Mouse (Mus musculus) forebrain, embryonic 15.5 days (tissue): Measurements from ENCODE around the gene Sumo1. TPM values are rescaled to one million over a fixed set of nuclear protein-coding genes. Genes with fewer than 3 reads are reported as not detected.
"Not testable (repeated sequence)": the region's sequence is repeated elsewhere in the genome, so short reads cannot be mapped to it uniquely, and the experiment has no call there.

Source experiments
- ATAC-seq: fragments of 200-750 bp; cut with Nextera tagmentation; replicated peaks from 2 replicates; pipeline ENCODE4 v1.8.0; 2017; ENCODE audit warnings: mild to moderate bottlenecking, moderate TSS enrichment, moderate library complexity
- H3K27ac ChIP-seq: fragments of 300-500 bp; sonication (generic); replicated peaks from 2 replicates; pipeline ENCODE4 v1.5.1; 2015; ENCODE audit warnings: mild to moderate bottlenecking, inconsistent platforms
- H3K27me3 ChIP-seq: fragments of 300-500 bp; sonication (generic); 2 replicates; pipeline ENCODE4 v1.6.1; 2015; ENCODE audit warnings: inconsistent platforms
- H3K36me3 ChIP-seq: fragments of 300-500 bp; sonication (generic); 2 replicates; pipeline ENCODE4 v1.6.1; 2015; ENCODE audit warnings: mild to moderate bottlenecking, inconsistent platforms
- H3K4me1 ChIP-seq: fragments of 300-500 bp; sonication (generic); 2 replicates; pipeline ENCODE4 v1.6.1; 2015; ENCODE audit warnings: inconsistent platforms
- H3K4me2 ChIP-seq: fragments of 300-500 bp; sonication (generic); replicated peaks from 2 replicates; pipeline ENCODE4 v1.6.1; 2015; ENCODE audit warnings: mild to moderate bottlenecking, inconsistent platforms
- H3K4me3 ChIP-seq: fragments of 300-500 bp; sonication (generic); 2 replicates; pipeline ENCODE4 v1.5.1; 2015; ENCODE audit warnings: mild to moderate bottlenecking, inconsistent platforms
- H3K9ac ChIP-seq: fragments of 300-500 bp; sonication (generic); replicated peaks from 2 replicates; pipeline ENCODE4 v1.6.1; 2015; ENCODE audit warnings: mild to moderate bottlenecking, inconsistent platforms
- H3K9me3 ChIP-seq: fragments of 300-500 bp; sonication (generic); 2 replicates; pipeline ENCODE4 v1.6.1; 2016; ENCODE audit warnings: inconsistent platforms
- WGBS: fragments of 180-500 bp; shearing (Covaris S2); methylation state at CpG from one replicate; pipeline ENCODE4 v1.1.7; 2015; ENCODE audit warnings: mixed read lengths; 5-methylcytosine and 5-hydroxymethylcytosine counted together
- polyA plus RNA-seq: library from polyadenylated mRNA; unstranded; fragments of >200 nt; fragmentation: Nextera tagmentation; extraction: Ambion mirVana; gene quantifications from 2 replicates; pipeline ENCODE4 v1.2.1, GENCODE M21; 2015

Gene Sumo1
- polyA plus RNA-seq, 1 experiment from 2014 or later: 428 TPM

DNA sequence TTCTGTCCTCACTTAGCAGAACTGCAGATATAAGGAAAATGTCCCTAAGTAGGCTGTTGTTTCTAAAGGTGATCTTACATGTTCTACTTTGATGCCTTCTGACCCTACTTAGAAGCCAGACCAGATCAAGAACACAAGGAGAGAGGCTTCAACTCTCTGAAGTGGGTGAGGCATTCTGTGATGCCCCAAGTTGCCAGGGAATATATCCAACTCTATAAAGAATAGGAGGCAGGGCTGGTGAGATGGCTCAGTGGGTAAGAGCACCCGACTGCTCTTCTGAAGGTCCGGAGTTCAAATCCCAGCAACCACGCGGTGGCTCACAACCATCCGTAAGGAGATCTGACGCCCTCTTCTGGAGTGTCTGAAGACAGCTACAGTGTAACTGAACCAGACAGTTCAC is 40.3 kb downstream of the Sumo1 start:
- not testable (repeated sequence) for H3K9ac ChIP-seq, H3K9me3 ChIP-seq, H3K27me3 ChIP-seq, H3K4me3 ChIP-seq, H3K27ac ChIP-seq, H3K4me2 ChIP-seq, H3K4me1 ChIP-seq, ATAC-seq, H3K36me3 ChIP-seq
- 93% methylated on average over 6 of the region's 6 CpGs for WGBS

DNA sequence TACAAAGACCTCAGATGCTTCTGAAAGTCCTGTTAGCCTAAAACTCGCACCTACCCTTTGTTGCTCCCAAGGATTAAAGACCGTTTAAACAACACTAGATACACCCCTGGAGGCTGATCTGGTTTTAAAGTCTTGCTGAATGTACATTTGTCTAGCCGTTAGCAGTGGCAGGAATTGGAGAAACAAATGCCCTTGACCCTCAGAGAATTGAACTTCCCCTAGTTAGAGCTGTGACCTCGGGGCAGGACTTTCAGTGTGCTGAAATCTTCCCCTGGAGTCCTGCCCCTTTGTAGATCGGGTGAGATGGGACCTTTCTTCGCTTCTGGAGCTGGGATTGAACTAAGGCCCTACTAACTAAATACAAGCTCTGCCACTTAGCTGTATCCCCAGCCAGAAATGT is 41.4 kb downstream of the Sumo1 start:
- no peak overlapping the region for H3K9ac ChIP-seq
- no peak for ATAC-seq
- no peak overlapping the region for H3K4me3 ChIP-seq
- no peak overlapping the region for H3K4me2 ChIP-seq
- no peaks in the 10 kb centered on the region for H3K9me3 ChIP-seq
- no peaks in the 10 kb centered on the region for H3K27me3 ChIP-seq
- H3K27ac ChIP-seq: no peak overlapping the region
- H3K4me1 ChIP-seq: no peaks in the 10 kb centered on the region
- 51% methylated on average over 6 of the region's 6 CpGs for WGBS
- H3K36me3 ChIP-seq: no peaks in the 10 kb centered on the region

DNA sequence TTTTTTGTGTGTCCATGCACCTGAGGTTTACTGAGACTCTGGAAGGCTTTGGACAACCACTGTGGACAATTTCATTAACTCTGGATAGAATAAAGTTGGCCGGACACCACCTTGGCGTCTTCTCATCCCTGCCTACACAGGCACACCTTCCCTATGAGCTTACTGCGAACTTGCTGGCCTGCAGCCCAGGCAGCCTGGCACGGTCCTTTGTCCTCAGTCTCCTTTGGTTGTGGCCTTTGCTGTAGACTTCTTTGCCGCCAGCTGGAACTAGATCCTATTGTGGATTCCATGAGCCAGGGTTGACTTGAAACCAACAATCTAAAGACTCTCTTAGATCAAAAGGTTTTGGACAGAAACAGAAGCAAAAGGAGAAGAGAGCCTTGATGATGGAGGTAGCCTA is 45.2 kb downstream of the Sumo1 start:
- Histone ChIP-seq H3K36me3 (no peaks in the 10 kb centered on the region), H3K27me3 (no peaks in the 10 kb centered on the region), H3K4me2 (no peak overlapping the region), H3K4me3 (no peak overlapping the region), H3K27ac (no peak overlapping the region), H3K9ac (no peak overlapping the region), H3K9me3 (no peaks in the 10 kb centered on the region), H3K4me1 (no peaks in the 10 kb centered on the region)
- WGBS: 44% methylated on average over 5 of the region's 5 CpGs
- ATAC-seq: no peak

DNA sequence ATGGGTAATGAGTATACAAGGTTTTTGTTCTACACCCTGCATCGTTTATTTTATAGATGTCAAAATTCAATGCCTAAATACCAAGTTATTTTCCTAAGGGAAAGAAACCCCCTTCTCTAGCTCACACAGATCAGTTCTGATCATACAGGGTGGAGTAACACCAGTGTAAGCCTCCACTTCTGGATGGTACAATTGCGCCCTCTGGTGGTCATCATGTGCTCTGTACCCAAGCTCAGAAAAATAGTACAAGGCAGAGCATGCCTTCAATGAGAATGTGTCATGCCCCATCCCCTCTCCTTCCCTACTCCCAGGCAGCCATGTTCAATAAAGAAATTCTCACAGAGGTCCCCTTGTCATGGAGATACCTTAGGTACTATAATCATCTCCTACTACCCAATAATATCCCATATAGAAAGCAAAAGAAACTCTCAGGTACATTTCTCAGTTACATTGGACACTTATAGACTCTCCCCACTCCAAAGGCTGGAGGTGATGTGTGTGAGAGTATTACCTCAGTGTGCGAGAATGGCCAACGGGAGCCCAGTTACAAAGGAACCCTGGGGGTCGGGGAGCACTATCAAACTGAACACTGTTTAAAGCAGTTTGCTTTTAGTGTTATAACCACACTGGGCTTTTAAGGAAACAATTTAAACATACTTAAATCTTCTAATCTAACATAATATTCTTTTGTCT is 47.2 kb downstream of the Sumo1 start:
- WGBS: 25% methylated on average over 5 of the region's 5 CpGs

DNA sequence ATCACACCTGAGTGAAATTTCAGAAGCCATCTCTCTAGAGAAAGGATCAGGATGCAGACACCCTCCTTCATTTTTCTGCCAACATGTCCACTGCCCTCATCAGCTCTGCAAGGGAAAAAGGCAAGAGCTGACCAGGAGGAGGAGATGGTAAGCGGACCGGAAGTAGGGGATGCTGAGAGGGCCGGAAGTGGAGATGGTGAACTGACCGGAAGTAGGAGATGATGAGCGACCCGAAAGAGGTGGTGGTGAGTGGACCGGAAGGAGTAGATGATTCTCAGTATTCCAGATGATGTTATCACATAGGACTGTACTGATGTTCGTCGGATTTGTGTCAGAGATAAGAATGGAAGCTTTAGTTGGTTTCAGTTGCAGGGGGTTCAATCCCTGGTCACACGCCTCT is 51.4 kb downstream of the Sumo1 start:
- Histone ChIP-seq H3K27ac (no peak overlapping the region), H3K9ac (no peak overlapping the region), H3K9me3 (no peaks in the 10 kb centered on the region), H3K27me3 (no peaks in the 10 kb centered on the region), H3K36me3 (no peaks in the 10 kb centered on the region), H3K4me3 (no peak overlapping the region), H3K4me1 (no peaks in the 10 kb centered on the region), H3K4me2 (no peak overlapping the region)
- WGBS: 92% methylated on average over 10 of the region's 10 CpGs
- no peak for ATAC-seq

More for the DNA sequence above, 47.2 kb downstream of the Sumo1 start:
- H3K4me3 ChIP-seq: no peak overlapping the region
- ATAC-seq: peak; percentile 98
- no peaks in the 10 kb centered on the region for H3K4me1 ChIP-seq
- no peaks in the 10 kb centered on the region for H3K27me3 ChIP-seq
- H3K4me2 ChIP-seq: no peak overlapping the region
- no peak overlapping the region for H3K27ac ChIP-seq
- H3K36me3 ChIP-seq: no peaks in the 10 kb centered on the region
- no peaks in the 10 kb centered on the region for H3K9me3 ChIP-seq
- H3K9ac ChIP-seq: no peak overlapping the region

DNA sequence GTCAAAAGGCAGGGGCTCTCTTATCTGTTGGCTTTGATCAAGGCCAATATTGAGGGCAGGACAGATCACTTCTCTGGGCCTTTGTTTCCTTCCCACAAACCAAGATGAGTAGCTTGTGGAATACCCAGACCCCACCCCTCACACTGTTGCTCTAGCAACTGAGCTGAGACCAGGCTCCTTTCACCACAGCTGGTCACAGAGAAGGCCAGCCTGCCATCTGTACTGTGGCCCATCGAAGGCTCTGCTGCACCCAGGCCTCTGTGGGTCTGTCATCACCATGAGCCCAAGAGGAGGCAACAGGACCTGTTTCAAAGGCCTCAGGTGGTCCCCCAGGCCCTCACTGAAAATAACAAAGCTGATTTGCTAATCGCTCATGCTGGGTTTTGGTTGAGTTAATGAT is 55.6 kb downstream of the Sumo1 start:
- Histone ChIP-seq H3K27ac (no peak overlapping the region), H3K9ac (no peak overlapping the region), H3K27me3 (no peaks in the 10 kb centered on the region), H3K4me1 (no peaks in the 10 kb centered on the region), H3K4me2 (no peak overlapping the region), H3K9me3 (no peaks in the 10 kb centered on the region), H3K4me3 (no peak overlapping the region), H3K36me3 (no peaks in the 10 kb centered on the region)
- no peak for ATAC-seq
- WGBS: 84% methylated on average over 2 of the region's 2 CpGs

DNA sequence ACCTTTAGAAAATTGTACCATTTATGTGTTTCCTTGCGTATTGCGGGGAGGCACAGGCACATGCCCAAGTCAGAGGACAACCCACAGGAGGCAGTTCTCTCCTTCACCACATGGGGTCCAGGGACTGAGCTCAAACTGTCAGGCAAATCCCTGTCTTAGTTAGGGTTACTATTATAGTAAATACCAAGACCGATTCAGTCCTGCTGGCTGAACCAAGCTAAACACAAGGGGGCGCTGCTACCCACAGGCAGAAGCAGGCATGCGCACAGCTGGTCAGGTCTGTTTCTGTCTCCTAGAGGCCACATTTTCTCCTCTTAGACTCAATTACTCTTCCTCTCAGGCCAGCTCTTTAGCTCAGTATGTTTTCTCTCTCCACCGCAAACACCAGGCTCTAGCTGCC is 56.8 kb downstream of the Sumo1 start:
- H3K36me3 ChIP-seq: no peaks in the 10 kb centered on the region
- WGBS: 46% methylated on average over 6 of the region's 6 CpGs
- ATAC-seq: no peak
- H3K4me1 ChIP-seq: no peaks in the 10 kb centered on the region
- H3K9ac ChIP-seq: no peak overlapping the region
- no peaks in the 10 kb centered on the region for H3K9me3 ChIP-seq
- H3K27me3 ChIP-seq: no peaks in the 10 kb centered on the region
- H3K27ac ChIP-seq: no peak overlapping the region
- H3K4me2 ChIP-seq: no peak overlapping the region
- no peak overlapping the region for H3K4me3 ChIP-seq

DNA sequence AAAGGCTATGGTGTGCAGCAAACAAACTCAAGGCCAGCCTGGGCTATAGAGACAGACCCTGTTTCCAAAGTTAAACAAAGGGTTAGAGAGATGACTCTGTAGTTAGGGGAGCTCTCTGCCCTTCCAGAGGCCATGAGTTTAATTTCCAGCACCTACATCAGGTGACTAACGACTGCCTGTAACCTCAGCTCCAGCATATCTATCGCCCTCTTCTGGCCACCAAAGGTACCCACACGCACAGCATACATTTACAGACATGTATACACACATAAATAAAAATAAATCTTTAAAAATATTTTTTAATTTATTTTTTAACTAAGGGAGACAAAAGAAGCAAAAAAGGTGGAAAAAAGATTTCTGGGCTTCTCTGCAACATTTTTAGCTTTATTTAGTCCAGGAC is 59.7 kb downstream of the Sumo1 start:
- no peaks in the 10 kb centered on the region for H3K27me3 ChIP-seq
- no peaks in the 10 kb centered on the region for H3K4me1 ChIP-seq
- no peaks in the 10 kb centered on the region for H3K9me3 ChIP-seq
- no peak overlapping the region for H3K27ac ChIP-seq
- ATAC-seq: no peak
- H3K36me3 ChIP-seq: no peaks in the 10 kb centered on the region
- 93% methylated on average over 3 of the region's 3 CpGs for WGBS
- no peak overlapping the region for H3K9ac ChIP-seq
- no peak overlapping the region for H3K4me3 ChIP-seq
- H3K4me2 ChIP-seq: no peak overlapping the region

DNA sequence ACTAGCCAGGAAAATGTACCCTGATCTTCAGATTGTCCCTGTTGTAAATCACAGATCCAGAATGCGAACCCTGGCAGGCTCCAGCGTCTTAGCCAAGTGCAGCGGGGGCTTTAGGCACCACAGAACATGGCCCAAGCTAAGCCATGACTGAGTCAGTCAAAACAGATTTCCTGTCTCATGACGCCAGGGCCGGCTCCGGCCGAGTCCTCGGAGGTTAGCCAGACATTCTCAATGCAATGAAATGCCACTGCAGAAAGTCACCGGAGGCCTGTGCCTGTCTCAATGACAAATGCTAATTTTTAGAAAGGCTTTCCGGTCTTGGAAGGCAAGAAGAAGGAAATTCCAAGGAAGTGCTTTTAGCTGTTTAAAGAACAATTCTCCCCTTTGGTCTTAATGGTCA is 60.7 kb downstream of the Sumo1 start:
- Histone ChIP-seq H3K36me3 (no peaks in the 10 kb centered on the region), H3K4me1 (no peaks in the 10 kb centered on the region), H3K27me3 (no peaks in the 10 kb centered on the region), H3K9ac (no peak overlapping the region), H3K9me3 (no peaks in the 10 kb centered on the region), H3K4me3 (no peak overlapping the region), H3K4me2 (no peak overlapping the region), H3K27ac (no peak overlapping the region)
- ATAC-seq: no peak
- 91% methylated on average over 10 of the region's 10 CpGs for WGBS

DNA sequence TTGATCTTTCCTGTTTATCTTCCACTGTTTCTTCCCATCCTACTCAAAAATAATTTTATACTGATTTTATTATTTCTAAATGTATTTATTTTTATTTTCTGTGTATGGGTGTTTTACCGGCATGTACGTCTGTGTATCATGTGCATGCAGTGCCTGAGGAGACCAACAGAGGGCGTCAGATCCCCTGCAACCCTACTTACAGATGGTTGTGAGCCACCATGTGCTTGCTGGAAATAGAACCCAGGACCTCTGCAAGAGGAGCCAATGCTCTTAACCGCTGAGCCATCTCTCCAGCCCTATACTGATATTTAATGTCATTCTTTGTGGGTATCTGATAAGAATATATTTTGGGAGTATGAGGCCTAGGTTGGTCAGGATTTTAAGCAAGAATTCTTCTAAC is 61.2 kb downstream of the Sumo1 start:
- no peaks in the 10 kb centered on the region for H3K9me3 ChIP-seq
- no peak overlapping the region for H3K9ac ChIP-seq
- ATAC-seq: no peak
- no peak overlapping the region for H3K27ac ChIP-seq
- H3K4me2 ChIP-seq: no peak overlapping the region
- H3K36me3 ChIP-seq: no peaks in the 10 kb centered on the region
- H3K27me3 ChIP-seq: no peaks in the 10 kb centered on the region
- WGBS: 87% methylated on average over 4 of the region's 4 CpGs
- H3K4me1 ChIP-seq: no peaks in the 10 kb centered on the region
- no peak overlapping the region for H3K4me3 ChIP-seq

DNA sequence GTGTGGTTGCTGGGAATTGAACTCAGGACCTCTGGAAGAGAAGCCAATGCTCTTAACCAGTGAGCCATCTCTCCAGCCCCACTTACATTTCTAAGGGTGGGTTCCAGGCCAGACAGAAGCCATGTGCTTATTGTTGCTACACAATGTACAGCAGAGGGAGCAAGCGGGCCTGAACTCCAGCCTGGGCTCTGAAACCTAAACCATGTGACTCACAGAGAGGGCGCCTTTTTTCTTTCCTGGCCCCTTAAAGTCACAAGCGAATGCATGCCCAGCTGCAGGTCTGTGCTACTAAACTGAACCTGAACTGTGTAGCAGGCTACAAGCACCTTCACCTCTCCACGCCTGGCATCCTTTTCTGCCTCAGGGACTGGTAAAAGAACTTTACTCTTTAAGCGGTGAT is 61.7 kb downstream of the Sumo1 start:
- no peak overlapping the region for H3K4me3 ChIP-seq
- no peaks in the 10 kb centered on the region for H3K36me3 ChIP-seq
- no peak overlapping the region for H3K9ac ChIP-seq
- H3K4me1 ChIP-seq: peaks cover 2% of the 10 kb centered on the region
- H3K4me2 ChIP-seq: no peak overlapping the region
- no peak overlapping the region for H3K27ac ChIP-seq
- H3K9me3 ChIP-seq: no peaks in the 10 kb centered on the region
- H3K27me3 ChIP-seq: no peaks in the 10 kb centered on the region
- WGBS: 62% methylated on average over 5 of the region's 5 CpGs
- no peak for ATAC-seq

DNA sequence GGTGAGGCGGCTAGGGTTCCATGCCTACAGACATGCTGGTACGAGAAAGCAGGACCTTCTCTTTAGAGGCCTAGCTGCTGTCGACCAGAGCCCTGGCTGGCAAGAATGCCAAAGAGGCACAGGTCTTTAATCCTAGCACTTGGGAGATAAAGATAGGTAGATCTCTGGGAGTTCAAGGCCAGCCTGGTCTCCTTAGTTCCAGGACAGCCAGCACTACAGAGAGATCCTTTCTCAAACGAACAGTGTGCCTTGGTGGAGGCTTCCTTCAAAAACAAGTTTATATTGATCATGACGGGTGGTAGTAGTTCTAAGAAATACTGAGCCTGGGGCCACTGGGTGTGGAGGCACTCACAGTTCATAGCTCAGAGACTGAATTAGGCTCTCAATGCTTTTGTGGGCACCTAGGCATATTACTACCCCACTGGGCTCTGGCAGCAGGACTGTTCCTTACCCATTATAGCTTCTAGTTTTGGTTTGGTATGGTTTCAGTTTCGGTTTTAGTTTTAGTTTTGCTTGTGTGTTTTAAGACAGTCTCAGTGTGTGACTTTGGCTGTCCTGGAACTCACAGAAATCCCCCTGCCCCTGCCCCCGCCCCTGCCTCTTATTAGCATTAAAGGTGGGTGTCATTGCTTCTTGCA is 62.4 kb downstream of the Sumo1 start:
- no peaks in the 10 kb centered on the region for H3K9me3 ChIP-seq
- WGBS: 88% methylated on average over 7 of the region's 7 CpGs
- H3K27me3 ChIP-seq: no peaks in the 10 kb centered on the region
- H3K27ac ChIP-seq: no peak overlapping the region
- H3K36me3 ChIP-seq: no peaks in the 10 kb centered on the region
- no peak overlapping the region for H3K9ac ChIP-seq
- ATAC-seq: no peak
- H3K4me3 ChIP-seq: no peak overlapping the region
- peaks cover 6% of the 10 kb centered on the region for H3K4me1 ChIP-seq
- H3K4me2 ChIP-seq: no peak overlapping the region

DNA sequence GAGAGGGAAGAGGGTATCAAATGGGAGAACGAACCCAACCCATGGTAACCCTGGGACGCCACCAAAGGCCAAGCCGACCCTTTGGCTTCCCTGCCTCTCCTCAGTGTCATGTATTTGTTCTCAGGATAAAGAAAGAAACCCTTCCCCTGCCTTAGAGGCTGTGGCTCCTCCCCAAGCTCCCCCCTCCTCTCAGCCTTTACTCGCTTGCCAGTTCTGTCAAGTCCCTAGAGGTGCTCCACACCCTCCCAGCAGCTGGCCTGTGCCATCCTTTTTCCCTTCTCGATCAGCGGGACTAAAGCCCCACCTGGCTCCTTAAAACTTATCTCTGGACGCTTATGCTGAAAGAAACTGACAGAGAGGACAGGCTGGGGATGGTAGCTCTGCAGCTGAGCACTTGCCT is 63.6 kb downstream of the Sumo1 start:
- H3K9ac ChIP-seq: no peak overlapping the region
- H3K4me2 ChIP-seq: no peak overlapping the region
- no peaks in the 10 kb centered on the region for H3K27me3 ChIP-seq
- ATAC-seq: no peak
- H3K4me3 ChIP-seq: no peak overlapping the region
- H3K9me3 ChIP-seq: no peaks in the 10 kb centered on the region
- peaks cover 13% of the 10 kb centered on the region for H3K4me1 ChIP-seq
- H3K27ac ChIP-seq: no peak overlapping the region
- no peaks in the 10 kb centered on the region for H3K36me3 ChIP-seq
- 52% methylated on average over 7 of the region's 7 CpGs for WGBS
